Mouse (Mus musculus): ENCODE measurements around the gene Crlf1.

The Crlf1 gene

DNA sequence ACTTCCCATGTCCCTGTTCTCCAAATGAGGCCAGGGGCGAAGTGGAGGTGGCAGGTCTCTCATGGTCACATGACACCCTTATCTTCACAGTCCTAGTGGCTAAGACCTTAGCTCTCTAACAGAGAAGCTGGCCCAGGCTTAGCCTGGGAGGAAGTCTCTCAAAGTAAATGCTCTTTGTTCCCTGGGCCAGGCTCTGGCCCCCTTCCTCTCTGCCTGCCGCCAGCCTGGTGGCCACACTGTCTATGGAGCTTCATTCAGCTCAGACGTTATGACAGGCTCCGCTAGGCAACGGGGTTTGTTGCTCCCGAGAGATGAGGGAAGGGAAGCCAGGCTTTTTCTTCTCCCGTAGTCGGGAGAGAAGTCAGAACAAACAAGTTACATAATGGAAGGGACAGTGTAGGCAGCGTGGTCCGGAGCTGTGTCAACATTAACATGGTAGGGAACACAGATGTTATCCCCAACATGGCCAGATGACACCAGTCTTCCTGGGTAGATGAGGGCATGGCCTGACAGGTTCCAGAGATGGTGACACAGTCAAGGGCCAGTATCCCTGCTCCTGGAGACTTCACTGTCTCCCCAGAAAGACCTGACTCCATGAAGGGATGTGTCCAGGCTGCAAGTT is 23.6 kb upstream of the Crlf1 start:
- DNase-seq, result no peak

DNA sequence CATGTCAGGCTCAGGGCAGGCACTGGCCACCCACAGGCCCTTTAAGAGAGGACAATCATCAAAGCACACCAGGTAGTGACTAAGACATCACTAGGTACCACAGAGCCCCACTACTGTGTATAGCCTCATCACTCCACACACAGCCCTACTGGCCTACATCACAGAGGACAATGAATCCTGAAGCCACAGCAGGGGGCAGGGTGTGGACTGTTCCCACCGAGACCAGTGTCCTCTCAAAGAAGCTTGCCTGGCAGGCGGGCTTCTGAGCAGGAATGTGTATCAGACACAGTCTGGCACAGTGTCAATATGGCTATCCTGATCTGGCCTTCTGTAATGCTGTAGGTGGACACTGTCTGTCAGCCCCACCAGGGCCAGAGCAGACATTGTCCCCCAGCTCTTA is 23.0 kb upstream of the Crlf1 start:
- DNase-seq, result no peak

DNA sequence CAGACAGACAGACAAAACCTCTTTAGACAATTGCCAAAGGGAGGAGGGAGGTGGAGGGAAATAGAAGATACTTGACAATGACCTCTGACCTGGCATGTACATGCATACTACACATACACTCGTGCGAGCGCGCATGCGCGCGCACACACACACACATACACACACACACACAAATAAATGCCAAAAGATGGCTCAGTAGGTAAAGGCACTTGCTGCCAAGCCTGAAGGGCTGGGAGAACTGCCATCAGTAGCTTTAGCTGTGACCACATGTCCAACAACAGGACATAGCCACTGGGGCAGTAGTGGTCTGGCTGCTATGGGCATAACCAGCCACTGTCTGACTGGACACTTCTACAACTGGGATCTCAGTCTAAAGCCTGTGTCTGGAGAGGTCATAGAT is 21.1 kb upstream of the Crlf1 start:
- no peak for DNase-seq

DNA sequence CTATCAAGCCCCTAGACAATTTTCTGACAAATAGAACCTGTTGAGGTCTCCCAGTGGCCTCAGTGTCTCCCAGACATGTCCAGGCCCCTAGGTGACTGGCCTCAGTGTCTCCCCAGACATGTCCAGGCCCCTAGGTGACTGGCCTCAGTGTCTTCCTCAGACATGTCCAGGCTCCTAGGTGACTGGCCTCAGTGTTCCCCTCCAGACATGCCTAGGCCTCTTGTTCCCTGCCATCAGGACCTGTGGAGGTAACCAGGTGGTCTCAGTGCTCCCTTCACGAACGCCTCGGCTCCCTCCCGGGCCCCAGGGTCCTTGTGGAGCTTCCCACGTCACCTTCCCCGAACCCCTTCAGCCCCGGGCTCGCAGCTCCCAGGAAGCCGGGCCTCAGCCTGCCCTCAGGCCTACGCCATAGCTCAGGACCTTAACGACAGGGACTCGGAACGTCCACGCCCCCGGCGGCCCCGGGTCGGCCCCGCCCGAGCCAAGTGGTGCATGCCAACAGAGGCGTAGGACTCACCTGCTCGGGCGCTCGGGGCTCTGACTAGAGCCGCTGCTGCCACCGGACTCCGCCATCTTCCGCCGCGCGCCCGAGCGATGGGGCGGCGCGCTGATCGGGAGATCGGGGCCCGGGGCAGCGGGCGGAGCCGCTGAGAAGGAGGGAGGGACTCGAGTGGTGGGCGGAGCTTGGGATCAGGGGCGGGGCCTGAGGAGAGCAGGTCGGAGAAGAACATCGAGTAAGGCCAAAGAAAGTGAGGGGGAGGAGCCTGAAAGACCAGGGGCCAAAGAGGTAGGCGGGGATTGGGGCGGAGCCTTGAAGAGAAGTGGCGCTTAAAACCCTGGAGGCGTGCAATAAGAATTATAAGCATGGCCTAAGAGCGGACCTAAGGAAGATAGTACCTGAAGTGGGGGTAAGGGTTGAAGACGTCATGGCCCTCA is 16.4 kb upstream of the Crlf1 start, which contains the start of gene Klhl26:
Gene Klhl26 (minus strand): TSS at position 636 of the 936 bp plus-strand sequence.
- peak; percentile 97 to 98 for DNase-seq

GRCm38 (mm10) chr8:70477269-70477982 is 15.5 kb upstream of the Crlf1 start:
- peak in 1 of 2 experiments; percentile 44 for DNase-seq

DNA sequence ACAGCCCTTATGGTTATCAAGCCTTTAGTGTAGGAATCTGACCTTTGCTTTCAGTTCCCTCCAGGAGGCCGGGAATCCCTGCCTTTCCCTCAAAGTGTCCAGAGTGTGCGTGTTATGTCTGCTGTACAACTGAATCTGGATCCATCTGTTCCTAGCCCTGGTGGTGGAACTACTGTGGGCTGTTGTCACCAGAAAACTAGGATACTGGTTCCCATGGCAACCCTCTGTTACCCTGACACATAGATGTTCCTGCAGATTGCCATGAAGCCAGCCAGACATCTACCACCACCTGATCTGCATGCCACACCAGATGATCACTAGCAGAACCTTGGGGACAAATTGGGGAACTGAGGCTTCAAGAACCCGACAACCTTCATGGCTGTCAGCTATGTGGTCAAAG is 11.1 kb upstream of the Crlf1 start:
- no peak for DNase-seq

DNA sequence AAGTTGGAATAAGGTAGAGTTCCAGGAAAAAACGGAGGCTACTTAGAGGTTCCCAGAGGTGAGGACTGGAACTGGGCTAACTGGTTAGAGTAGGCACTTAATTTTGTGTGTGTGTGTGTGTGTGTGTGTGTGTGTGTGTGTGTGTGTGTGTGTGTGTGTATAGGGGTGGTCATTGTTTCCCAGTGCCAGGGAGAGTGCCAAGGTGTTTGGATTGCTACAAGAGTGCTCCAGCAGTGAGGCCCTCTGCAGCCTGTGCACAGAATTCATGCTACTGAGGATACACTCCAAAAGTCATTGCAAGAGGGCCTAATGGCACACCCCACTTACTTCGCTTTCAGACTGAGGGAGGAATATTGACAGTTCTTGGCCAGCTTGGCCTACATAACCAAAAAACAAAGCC is 10.0 kb upstream of the Crlf1 start:
- no peak for DNase-seq

- DNase-seq, result no peak
These were observed 6.7 kb upstream of the Crlf1 start for GRCm38 (mm10) chr8:70486191-70486681.

DNA sequence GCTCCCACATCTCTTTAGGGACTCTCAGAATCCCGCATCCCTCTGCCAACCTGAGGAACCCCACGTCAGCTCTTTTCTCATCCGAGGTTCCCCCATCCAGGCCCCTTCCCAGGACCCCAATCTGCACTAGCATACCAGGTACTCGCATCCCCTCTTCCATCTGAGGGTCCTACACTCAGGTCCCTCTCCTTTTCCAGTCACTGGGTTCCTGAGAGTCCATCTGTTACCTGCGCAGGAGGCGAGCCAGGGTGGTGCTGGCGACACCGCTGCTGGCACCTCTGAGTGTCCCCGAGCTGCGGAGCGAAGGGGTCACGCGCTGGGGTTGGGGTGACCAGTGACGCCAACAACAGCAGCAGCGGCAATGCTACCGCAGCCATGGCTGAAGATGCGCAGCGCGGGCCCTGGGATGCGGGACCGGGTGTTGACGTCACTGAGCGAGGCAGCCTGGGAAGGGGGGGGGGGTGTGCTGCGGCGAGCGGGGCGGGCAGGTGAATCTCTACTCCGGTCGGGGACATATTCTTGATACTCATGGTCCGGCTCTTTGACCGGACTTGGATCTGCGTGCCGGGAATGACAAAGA is 5.9 kb upstream of the Crlf1 start, which contains the start of gene Tmem59l:
Gene Tmem59l (minus strand): TSS at position 418 of the 580 bp plus-strand sequence.
- DNase-seq, result no peak

- no peak for DNase-seq
These were observed 4.8 kb upstream of the Crlf1 start for GRCm38 (mm10) chr8:70487993-70488796.

- DNase-seq, result no peak
These were observed 4.0 kb upstream of the Crlf1 start for GRCm38 (mm10) chr8:70488931-70489470.

- no peak for DNase-seq
These were observed 3.4 kb upstream of the Crlf1 start for GRCm38 (mm10) chr8:70489576-70489975.

- DNase-seq, result no peak
These were observed 2.7 kb upstream of the Crlf1 start for GRCm38 (mm10) chr8:70490061-70490879.

- DNase-seq, result no peak
These were observed 2.0 kb upstream of the Crlf1 start for GRCm38 (mm10) chr8:70490880-70491495.

DNA sequence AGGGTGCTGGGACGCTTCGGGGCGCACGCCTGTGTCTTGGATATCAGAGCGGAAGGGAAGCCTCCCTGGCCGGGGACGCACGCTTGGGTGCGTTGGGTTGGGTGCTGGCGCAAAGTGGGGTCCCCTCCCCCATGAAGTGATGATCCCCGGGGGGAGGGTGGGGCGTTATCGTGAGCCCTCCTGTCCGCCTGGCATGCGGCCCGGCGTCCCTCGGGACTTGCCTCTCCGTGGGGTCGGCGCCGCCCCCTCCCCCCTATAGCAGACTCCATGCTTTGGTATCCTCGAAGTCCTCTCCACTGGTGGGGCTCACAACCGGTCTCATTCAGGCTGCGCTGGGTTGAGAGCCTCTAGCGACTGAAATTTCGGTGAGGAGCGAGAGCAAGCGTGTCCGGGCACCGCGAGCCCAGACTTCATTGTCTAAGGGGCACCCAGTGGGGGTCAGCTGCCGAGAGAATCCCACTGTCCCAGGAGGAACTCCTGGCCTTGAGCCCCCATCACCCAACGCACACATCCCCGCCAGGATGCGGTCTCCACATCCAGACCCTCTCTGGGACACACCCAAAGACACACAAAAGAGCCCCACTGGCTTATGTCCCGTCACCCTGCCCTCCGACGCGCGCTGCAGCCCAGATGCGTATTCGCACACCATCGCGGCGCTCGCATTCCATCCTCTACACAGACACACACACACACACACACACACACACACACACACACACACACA is 896 bp downstream of the Crlf1 start:
- no peak for DNase-seq

DNA sequence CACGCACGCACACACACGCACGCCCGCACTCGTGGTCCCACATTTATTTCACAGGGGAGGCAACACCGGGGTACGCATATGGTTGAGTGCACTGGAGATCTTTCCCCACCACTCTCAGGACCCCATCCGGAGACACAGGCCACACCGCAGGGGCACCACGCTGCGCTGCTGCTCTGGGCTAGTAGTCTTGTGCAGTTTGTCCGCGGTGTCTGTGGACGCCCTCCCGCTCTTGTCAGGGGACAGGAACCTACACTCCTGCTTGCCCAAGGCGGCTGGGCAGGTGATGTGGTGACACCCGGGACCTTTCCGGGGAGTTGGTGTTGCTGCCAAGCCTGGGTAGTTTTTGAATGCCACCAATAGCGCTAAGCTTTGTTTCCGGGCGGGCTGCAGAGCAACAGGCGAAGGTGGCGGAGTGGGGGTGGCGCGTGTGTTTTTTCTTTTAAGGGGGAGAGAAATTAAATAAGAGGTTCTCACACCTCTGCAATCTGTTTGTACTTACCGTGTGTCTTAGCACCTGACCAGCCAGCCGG is 1.5 kb downstream of the Crlf1 start:
- DNase-seq, result no peak

DNA sequence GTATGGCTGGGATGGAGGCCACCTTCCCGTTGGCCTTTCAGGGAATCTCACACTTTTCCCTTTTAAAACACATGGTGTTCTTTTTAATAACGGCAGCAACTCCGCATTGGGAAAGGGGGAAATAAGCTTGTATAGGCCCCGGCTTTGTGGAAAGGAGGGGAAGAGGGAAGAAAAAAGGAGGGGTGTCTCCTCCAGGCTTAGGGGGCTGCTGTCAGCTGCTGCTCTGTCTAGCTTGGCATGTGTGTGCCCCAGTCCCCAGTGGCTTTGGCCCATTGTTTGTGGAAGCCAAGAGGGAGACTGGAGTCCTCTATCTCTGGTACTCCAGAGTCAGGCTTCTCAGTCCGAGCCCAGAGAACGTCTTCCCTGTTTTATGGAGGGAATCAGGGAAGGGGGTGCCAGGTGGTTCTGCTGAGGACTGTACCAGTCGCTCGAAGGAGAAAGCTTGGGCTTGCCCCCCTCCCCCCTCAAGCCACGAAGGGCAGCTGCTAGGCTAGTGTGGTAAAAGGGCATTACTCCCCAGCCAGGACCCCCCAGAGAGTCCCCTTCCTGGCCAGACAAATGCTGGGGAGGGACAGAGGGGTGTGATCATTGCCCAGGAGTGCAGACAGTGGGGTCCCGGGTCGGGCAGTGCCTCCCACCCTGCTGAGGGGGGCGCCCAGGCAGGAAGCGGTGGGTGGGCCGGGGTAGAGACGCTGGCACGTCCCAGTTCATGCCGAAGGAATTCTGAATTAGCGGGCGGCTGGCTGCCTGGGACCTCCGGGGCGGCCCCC is 2.2 kb downstream of the Crlf1 start:
- no peak for DNase-seq

GRCm38 (mm10) chr8:70495771-70496062 is 2.8 kb downstream of the Crlf1 start:
- no peak for DNase-seq
